Mouse (Mus musculus): Measurements from ENCODE around the gene Gpc5. TPM values are rescaled to one million over a fixed set of nuclear protein-coding genes. Genes with fewer than 3 reads are reported as not detected.

Gpc5 gene
- polyA plus RNA-seq, 1 experiment from 2014 or later, result 2.5 TPM

- no peaks in the 10 kb centered on the region for H3K27me3 ChIP-seq (ENCODE audit: control insufficient read depth, insufficient read depth, low read length)
- no peak overlapping the region for H3K4me2 ChIP-seq (ENCODE audit: low read depth, severe bottlenecking)
- no peaks in the 10 kb centered on the region for H3K4me1 ChIP-seq (ENCODE audit: control insufficient read depth, insufficient read depth, low read length)
- no peaks in the 10 kb centered on the region for H3K36me3 ChIP-seq (ENCODE audit: control insufficient read depth, insufficient read depth, low read length)
- H3K9ac ChIP-seq (ENCODE audit: low read length), result no peak overlapping the region
- H3K27ac ChIP-seq (replicated peaks; ENCODE audit: low read depth, low read length), result no peak overlapping the region
- 94% methylated on average over 6 of the region's 6 CpGs for WGBS
- ATAC-seq (ENCODE audit: insufficient number of reproducible peaks, low FRiP score, low TSS enrichment, low read depth), result no peak
- no peaks in the 10 kb centered on the region for H3K9me3 ChIP-seq (ENCODE audit: control insufficient read depth, low read length)
- DNase-seq (ENCODE audit: low spot score), result no peak
- H3K4me3 ChIP-seq (ENCODE audit: low read depth, low read length), result no peak overlapping the region
These were observed 158.5 kb downstream of the Gpc5 start for GRCm38 (mm10) chr14:115250537-115250936.

- Histone ChIP-seq H3K4me2 (ENCODE audit: low read depth, severe bottlenecking) (no peak overlapping the region), H3K4me1 (ENCODE audit: control insufficient read depth, insufficient read depth, low read length) (no peaks in the 10 kb centered on the region), H3K27me3 (ENCODE audit: control insufficient read depth, insufficient read depth, low read length) (no peaks in the 10 kb centered on the region), H3K4me3 (ENCODE audit: low read depth, low read length) (no peak overlapping the region), H3K9ac (ENCODE audit: low read length) (no peak overlapping the region), H3K9me3 (ENCODE audit: control insufficient read depth, low read length) (no peaks in the 10 kb centered on the region), H3K36me3 (ENCODE audit: control insufficient read depth, insufficient read depth, low read length) (no peaks in the 10 kb centered on the region), H3K27ac (replicated peaks; ENCODE audit: low read depth, low read length) (no peak overlapping the region)
- 67% methylated on average over 5 of the region's 5 CpGs for WGBS
- DNase-seq (ENCODE audit: low spot score), result no peak
- no peak for ATAC-seq (ENCODE audit: insufficient number of reproducible peaks, low FRiP score, low TSS enrichment, low read depth)
These were observed 159.8 kb downstream of the Gpc5 start for GRCm38 (mm10) chr14:115251791-115252190.

- H3K9me3 ChIP-seq (ENCODE audit: control insufficient read depth, low read length), result no peaks in the 10 kb centered on the region
- WGBS, result 87% methylated on average over 3 of the region's 3 CpGs
- H3K9ac ChIP-seq (ENCODE audit: low read length), result no peak overlapping the region
- no peak overlapping the region for H3K4me3 ChIP-seq (ENCODE audit: low read depth, low read length)
- H3K27ac ChIP-seq (replicated peaks; ENCODE audit: low read depth, low read length), result no peak overlapping the region
- no peaks in the 10 kb centered on the region for H3K4me1 ChIP-seq (ENCODE audit: control insufficient read depth, insufficient read depth, low read length)
- H3K27me3 ChIP-seq (ENCODE audit: control insufficient read depth, insufficient read depth, low read length), result no peaks in the 10 kb centered on the region
- DNase-seq (ENCODE audit: low spot score) (no peak), ATAC-seq (ENCODE audit: insufficient number of reproducible peaks, low FRiP score, low TSS enrichment, low read depth) (no peak)
- H3K4me2 ChIP-seq (ENCODE audit: low read depth, severe bottlenecking), result no peak overlapping the region
- no peaks in the 10 kb centered on the region for H3K36me3 ChIP-seq (ENCODE audit: control insufficient read depth, insufficient read depth, low read length)
These were observed 161.1 kb downstream of the Gpc5 start for GRCm38 (mm10) chr14:115253155-115253554.

- no peaks in the 10 kb centered on the region for H3K4me1 ChIP-seq (ENCODE audit: control insufficient read depth, insufficient read depth, low read length)
- DNase-seq (ENCODE audit: low spot score) (no peak), ATAC-seq (ENCODE audit: insufficient number of reproducible peaks, low FRiP score, low TSS enrichment, low read depth) (no peak)
- 86% methylated on average over 2 of the region's 2 CpGs for WGBS
- H3K9me3 ChIP-seq (ENCODE audit: control insufficient read depth, low read length), result no peaks in the 10 kb centered on the region
- no peaks in the 10 kb centered on the region for H3K27me3 ChIP-seq (ENCODE audit: control insufficient read depth, insufficient read depth, low read length)
- no peak overlapping the region for H3K27ac ChIP-seq (replicated peaks; ENCODE audit: low read depth, low read length)
- no peak overlapping the region for H3K4me3 ChIP-seq (ENCODE audit: low read depth, low read length)
- no peak overlapping the region for H3K9ac ChIP-seq (ENCODE audit: low read length)
- H3K4me2 ChIP-seq (ENCODE audit: low read depth, severe bottlenecking), result no peak overlapping the region
- H3K36me3 ChIP-seq (ENCODE audit: control insufficient read depth, insufficient read depth, low read length), result no peaks in the 10 kb centered on the region
These were observed 161.7 kb downstream of the Gpc5 start for GRCm38 (mm10) chr14:115253685-115254084.

GRCm38 (mm10) chr14:115269703-115270402 lies 177.8 kb downstream of the Gpc5 start:
- DNase-seq (ENCODE audit: low spot score) (no peak), ATAC-seq (ENCODE audit: insufficient number of reproducible peaks, low FRiP score, low TSS enrichment, low read depth) (no peak)
- Histone ChIP-seq H3K36me3 (ENCODE audit: control insufficient read depth, insufficient read depth, low read length) (no peaks in the 10 kb centered on the region), H3K4me3 (ENCODE audit: low read depth, low read length) (no peak overlapping the region), H3K4me1 (ENCODE audit: control insufficient read depth, insufficient read depth, low read length) (no peaks in the 10 kb centered on the region), H3K27ac (replicated peaks; ENCODE audit: low read depth, low read length) (no peak overlapping the region), H3K9ac (ENCODE audit: low read length) (no peak overlapping the region), H3K4me2 (ENCODE audit: low read depth, severe bottlenecking) (no peak overlapping the region), H3K9me3 (ENCODE audit: control insufficient read depth, low read length) (no peaks in the 10 kb centered on the region), H3K27me3 (ENCODE audit: control insufficient read depth, insufficient read depth, low read length) (no peaks in the 10 kb centered on the region)
- WGBS, result 87% methylated on average over 6 of the region's 6 CpGs

- ATAC-seq (ENCODE audit: insufficient number of reproducible peaks, low FRiP score, low TSS enrichment, low read depth), result no peak
- Histone ChIP-seq H3K9ac (ENCODE audit: low read length) (no peak overlapping the region), H3K27ac (replicated peaks; ENCODE audit: low read depth, low read length) (no peak overlapping the region), H3K36me3 (ENCODE audit: control insufficient read depth, insufficient read depth, low read length) (no peaks in the 10 kb centered on the region), H3K4me1 (ENCODE audit: control insufficient read depth, insufficient read depth, low read length) (no peaks in the 10 kb centered on the region), H3K9me3 (ENCODE audit: control insufficient read depth, low read length) (no peaks in the 10 kb centered on the region), H3K4me3 (ENCODE audit: low read depth, low read length) (no peak overlapping the region), H3K27me3 (ENCODE audit: control insufficient read depth, insufficient read depth, low read length) (no peaks in the 10 kb centered on the region), H3K4me2 (ENCODE audit: low read depth, severe bottlenecking) (no peak overlapping the region)
- 83% methylated on average over 6 of the region's 6 CpGs for WGBS
- no peak for DNase-seq (ENCODE audit: low spot score)
These were observed 178.4 kb downstream of the Gpc5 start for GRCm38 (mm10) chr14:115270445-115270844.

GRCm38 (mm10) chr14:115282782-115283181 lies 190.8 kb downstream of the Gpc5 start:
- peak; percentile 51 for ATAC-seq (ENCODE audit: insufficient number of reproducible peaks, low FRiP score, low TSS enrichment, low read depth)
- Histone ChIP-seq H3K9ac (ENCODE audit: low read length) (no peak overlapping the region), H3K36me3 (ENCODE audit: control insufficient read depth, insufficient read depth, low read length) (no peaks in the 10 kb centered on the region), H3K4me3 (ENCODE audit: low read depth, low read length) (no peak overlapping the region), H3K27ac (replicated peaks; ENCODE audit: low read depth, low read length) (no peak overlapping the region), H3K27me3 (ENCODE audit: control insufficient read depth, insufficient read depth, low read length) (no peaks in the 10 kb centered on the region), H3K9me3 (ENCODE audit: control insufficient read depth, low read length) (no peaks in the 10 kb centered on the region), H3K4me1 (ENCODE audit: control insufficient read depth, insufficient read depth, low read length) (no peaks in the 10 kb centered on the region), H3K4me2 (ENCODE audit: low read depth, severe bottlenecking) (no peak overlapping the region)
- no peak for DNase-seq (ENCODE audit: low spot score)

- no peak overlapping the region for H3K27ac ChIP-seq (replicated peaks; ENCODE audit: low read depth, low read length)
- no peak overlapping the region for H3K4me3 ChIP-seq (ENCODE audit: low read depth, low read length)
- DNase-seq (ENCODE audit: low spot score) (no peak), ATAC-seq (ENCODE audit: insufficient number of reproducible peaks, low FRiP score, low TSS enrichment, low read depth) (no peak)
- H3K27me3 ChIP-seq (ENCODE audit: control insufficient read depth, insufficient read depth, low read length), result no peaks in the 10 kb centered on the region
- H3K4me2 ChIP-seq (ENCODE audit: low read depth, severe bottlenecking), result no peak overlapping the region
- H3K4me1 ChIP-seq (ENCODE audit: control insufficient read depth, insufficient read depth, low read length), result no peaks in the 10 kb centered on the region
- WGBS, result 73% methylated on average over 2 of the region's 2 CpGs
- H3K36me3 ChIP-seq (ENCODE audit: control insufficient read depth, insufficient read depth, low read length), result no peaks in the 10 kb centered on the region
- H3K9me3 ChIP-seq (ENCODE audit: control insufficient read depth, low read length), result no peaks in the 10 kb centered on the region
- H3K9ac ChIP-seq (ENCODE audit: low read length), result no peak overlapping the region
These were observed 232.2 kb downstream of the Gpc5 start for GRCm38 (mm10) chr14:115324247-115324646.

GRCm38 (mm10) chr14:115326426-115326825 lies 234.4 kb downstream of the Gpc5 start:
- H3K27me3 ChIP-seq (ENCODE audit: control insufficient read depth, insufficient read depth, low read length), result no peaks in the 10 kb centered on the region
- 58% methylated on average over 5 of the region's 5 CpGs for WGBS
- no peaks in the 10 kb centered on the region for H3K4me1 ChIP-seq (ENCODE audit: control insufficient read depth, insufficient read depth, low read length)
- H3K4me3 ChIP-seq (ENCODE audit: low read depth, low read length), result no peak overlapping the region
- H3K9me3 ChIP-seq (ENCODE audit: control insufficient read depth, low read length), result no peaks in the 10 kb centered on the region
- no peak overlapping the region for H3K27ac ChIP-seq (replicated peaks; ENCODE audit: low read depth, low read length)
- DNase-seq (ENCODE audit: low spot score) (no peak), ATAC-seq (ENCODE audit: insufficient number of reproducible peaks, low FRiP score, low TSS enrichment, low read depth) (no peak)
- no peak overlapping the region for H3K4me2 ChIP-seq (ENCODE audit: low read depth, severe bottlenecking)
- no peak overlapping the region for H3K9ac ChIP-seq (ENCODE audit: low read length)
- H3K36me3 ChIP-seq (ENCODE audit: control insufficient read depth, insufficient read depth, low read length), result no peaks in the 10 kb centered on the region
